Mouse (Mus musculus): ENCODE results near the gene Fau. TPM values are rescaled to one million over a fixed set of nuclear protein-coding genes. Genes with fewer than 3 reads are reported as not detected.

The Fau gene
- polyA plus RNA-seq, 1 experiment: 882 TPM

DNA sequence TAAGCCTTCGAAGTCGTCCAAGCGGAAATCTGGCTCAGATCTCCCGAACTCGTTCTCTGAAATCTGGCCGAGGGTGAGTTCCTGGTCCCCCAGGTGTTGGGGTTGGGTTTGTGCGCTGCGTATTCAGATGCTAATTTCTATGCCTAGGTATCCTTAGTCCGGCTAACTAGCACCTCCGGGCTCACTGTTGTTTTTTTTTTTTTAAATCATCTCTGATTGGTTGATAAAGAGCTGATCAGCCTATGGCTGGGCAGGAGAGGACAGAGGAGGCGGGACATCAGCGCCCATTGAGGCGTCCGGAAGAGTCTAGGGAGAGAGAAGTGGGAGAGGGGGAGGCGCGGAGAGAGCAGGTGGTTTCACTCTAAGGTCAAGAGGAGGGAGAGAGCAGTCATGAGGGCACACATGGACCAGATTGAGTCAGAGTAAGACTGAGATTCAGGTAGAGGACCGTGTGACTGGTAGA lies 27.8 kb downstream of the Fau start:
- H3K27ac ChIP-seq (ENCODE audit: insufficient read depth, low read depth, low read length): no peak overlapping the region
- DNase-seq: peak; percentile 68
- H3K27me3 ChIP-seq (replicated peaks; ENCODE audit: control insufficient read depth, insufficient read depth, low read length): no peaks in the 10 kb centered on the region
- TF ChIP-seq POLR2A (IDR thresholded peaks at IDR 0.05; ENCODE audit: low read depth, low read length): no peak
- TF ChIP-seq CTCF (conservative IDR thresholded peaks at IDR 0.05; ENCODE audit: insufficient read depth, insufficient read length, low read depth, low read length): no peak
- no peaks in the 10 kb centered on the region; the same call in 1 of the 2 replicates for H3K4me1 ChIP-seq (ENCODE audit: control insufficient read depth, insufficient read depth, low read length)
- under 1% methylated on average over 17 of the region's 17 CpGs for WGBS
- no peaks in the 10 kb centered on the region for H3K36me3 ChIP-seq (ENCODE audit: control insufficient read depth, insufficient read depth, low read length)
- H3K4me3 ChIP-seq (ENCODE audit: insufficient read depth, low read depth, low read length): peak overlapping the region; percentile 44

GRCm38 (mm10) chr19:6088841-6089240 lies 31.2 kb downstream of the Fau start:
- TF ChIP-seq CTCF (conservative IDR thresholded peaks at IDR 0.05; ENCODE audit: insufficient read depth, insufficient read length, low read depth, low read length): no peak
- TF ChIP-seq POLR2A (IDR thresholded peaks at IDR 0.05; ENCODE audit: low read depth, low read length): no peak
- no peak overlapping the region for H3K27ac ChIP-seq (ENCODE audit: insufficient read depth, low read depth, low read length)
- H3K36me3 ChIP-seq (ENCODE audit: control insufficient read depth, insufficient read depth, low read length): no peaks in the 10 kb centered on the region
- 90% methylated on average over 13 of the region's 13 CpGs for WGBS
- H3K4me1 ChIP-seq (ENCODE audit: control insufficient read depth, insufficient read depth, low read length): no peaks in the 10 kb centered on the region; the same call in 1 of the 2 replicates
- no peak for DNase-seq
- no peak overlapping the region for H3K4me3 ChIP-seq (ENCODE audit: insufficient read depth, low read depth, low read length)
- no peaks in the 10 kb centered on the region for H3K27me3 ChIP-seq (replicated peaks; ENCODE audit: control insufficient read depth, insufficient read depth, low read length)

- no peak for DNase-seq
- Histone ChIP-seq H3K27me3 (replicated peaks; ENCODE audit: control insufficient read depth, insufficient read depth, low read length) (no peaks in the 10 kb centered on the region), H3K4me1 (ENCODE audit: control insufficient read depth, insufficient read depth, low read length) (no peaks in the 10 kb centered on the region), H3K36me3 (ENCODE audit: control insufficient read depth, insufficient read depth, low read length) (no peaks in the 10 kb centered on the region), H3K27ac (ENCODE audit: insufficient read depth, low read depth, low read length) (no peak within 1 kb of the TSS), H3K4me3 (ENCODE audit: insufficient read depth, low read depth, low read length) (no peak within 1 kb of the TSS)
- WGBS: 92% methylated on average over 7 of the region's 7 CpGs
- no peak for TF ChIP-seq POLR2A (IDR thresholded peaks at IDR 0.05; ENCODE audit: low read depth, low read length)
- TF ChIP-seq CTCF (conservative IDR thresholded peaks at IDR 0.05; ENCODE audit: insufficient read depth, insufficient read length, low read depth, low read length): no peak
Measured at GRCm38 (mm10) chr19:6094119-6094518, 36.5 kb downstream of the Fau start, which contains the start of gene AC131692.1. Gene AC131692.1, plus strand, starts transcription at chr19:6094419.

GRCm38 (mm10) chr19:6097847-6098246 lies 40.2 kb downstream of the Fau start:
- Histone ChIP-seq H3K36me3 (ENCODE audit: control insufficient read depth, insufficient read depth, low read length) (no peaks in the 10 kb centered on the region), H3K4me1 (ENCODE audit: control insufficient read depth, insufficient read depth, low read length) (no peaks in the 10 kb centered on the region), H3K27ac (ENCODE audit: insufficient read depth, low read depth, low read length) (no peak overlapping the region), H3K27me3 (replicated peaks; ENCODE audit: control insufficient read depth, insufficient read depth, low read length) (no peaks in the 10 kb centered on the region), H3K4me3 (ENCODE audit: insufficient read depth, low read depth, low read length) (no peak overlapping the region)
- TF ChIP-seq CTCF (conservative IDR thresholded peaks at IDR 0.05; ENCODE audit: insufficient read depth, insufficient read length, low read depth, low read length) (no peak), POLR2A (IDR thresholded peaks at IDR 0.05; ENCODE audit: low read depth, low read length) (no peak)
- DNase-seq: peak; percentile 19
- WGBS: 86% methylated on average over 3 of the region's 3 CpGs

DNA sequence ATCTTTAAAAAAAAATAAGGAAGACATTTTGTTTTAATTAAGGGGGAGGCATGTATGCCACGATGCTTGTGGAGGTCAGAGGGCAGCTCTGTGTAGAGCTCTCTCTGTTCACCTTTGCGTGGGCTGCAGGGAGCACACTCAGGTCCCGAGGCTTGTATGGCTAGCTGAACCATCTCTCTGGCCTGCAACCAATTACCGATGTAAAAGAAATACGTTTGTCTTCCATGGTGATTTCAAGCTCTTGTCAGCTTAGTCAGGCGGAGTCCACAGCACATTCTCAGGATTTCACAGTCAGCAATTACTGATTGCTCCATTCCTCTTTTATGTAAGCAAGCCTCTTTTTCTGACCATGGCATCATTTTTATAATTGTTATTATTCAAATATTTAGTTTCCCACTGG lies 43.5 kb downstream of the Fau start:
- Histone ChIP-seq H3K4me3 (ENCODE audit: insufficient read depth, low read depth, low read length) (no peak overlapping the region), H3K4me1 (ENCODE audit: control insufficient read depth, insufficient read depth, low read length) (no peaks in the 10 kb centered on the region), H3K27ac (ENCODE audit: insufficient read depth, low read depth, low read length) (no peak overlapping the region), H3K36me3 (ENCODE audit: control insufficient read depth, insufficient read depth, low read length) (no peaks in the 10 kb centered on the region), H3K27me3 (replicated peaks; ENCODE audit: control insufficient read depth, insufficient read depth, low read length) (no peaks in the 10 kb centered on the region)
- 70% methylated on average over 6 of the region's 6 CpGs for WGBS
- TF ChIP-seq POLR2A (IDR thresholded peaks at IDR 0.05; ENCODE audit: low read depth, low read length) (no peak), CTCF (conservative IDR thresholded peaks at IDR 0.05; ENCODE audit: insufficient read depth, insufficient read length, low read depth, low read length) (no peak)
- no peak for DNase-seq

- 71% methylated on average over 6 of the region's 6 CpGs for WGBS
- no peak for TF ChIP-seq CTCF (conservative IDR thresholded peaks at IDR 0.05; ENCODE audit: insufficient read depth, insufficient read length, low read depth, low read length)
- no peak for DNase-seq
Measured at GRCm38 (mm10) chr19:6102169-6102853, 44.7 kb downstream of the Fau start.

GRCm38 (mm10) chr19:6104476-6104875 lies 46.8 kb downstream of the Fau start:
- DNase-seq: no peak
- 74% methylated on average over 4 of the region's 4 CpGs for WGBS
- no peak overlapping the region for H3K4me3 ChIP-seq (ENCODE audit: insufficient read depth, low read depth, low read length)
- H3K27me3 ChIP-seq (replicated peaks; ENCODE audit: control insufficient read depth, insufficient read depth, low read length): no peaks in the 10 kb centered on the region
- H3K27ac ChIP-seq (ENCODE audit: insufficient read depth, low read depth, low read length): no peak overlapping the region
- TF ChIP-seq CTCF (conservative IDR thresholded peaks at IDR 0.05; ENCODE audit: insufficient read depth, insufficient read length, low read depth, low read length): no peak
- TF ChIP-seq POLR2A (IDR thresholded peaks at IDR 0.05; ENCODE audit: low read depth, low read length): no peak
- H3K36me3 ChIP-seq (ENCODE audit: control insufficient read depth, insufficient read depth, low read length): no peaks in the 10 kb centered on the region
- H3K4me1 ChIP-seq (ENCODE audit: control insufficient read depth, insufficient read depth, low read length): no peaks in the 10 kb centered on the region

More at GRCm38 (mm10) chr19:6102169-6102853, 44.7 kb downstream of the Fau start:
- H3K27me3 ChIP-seq (replicated peaks; ENCODE audit: control insufficient read depth, insufficient read depth, low read length): no peaks in the 10 kb centered on the region
- no peak overlapping the region for H3K27ac ChIP-seq (ENCODE audit: insufficient read depth, low read depth, low read length)
- no peaks in the 10 kb centered on the region for H3K4me1 ChIP-seq (ENCODE audit: control insufficient read depth, insufficient read depth, low read length)
- no peak overlapping the region for H3K4me3 ChIP-seq (ENCODE audit: insufficient read depth, low read depth, low read length)
- H3K36me3 ChIP-seq (ENCODE audit: control insufficient read depth, insufficient read depth, low read length): no peaks in the 10 kb centered on the region

Measured in kidney, adult 2 months (tissue).